Mouse (Mus musculus) activated CD4-positive, CD25-positive, alpha-beta regulatory T cell (primary cell): Measurements from ENCODE around the gene Bahcc1. TPM values are rescaled to one million over a fixed set of nuclear protein-coding genes. Genes with fewer than 3 reads are reported as not detected.

Experiments used
- polyA plus RNA-seq, 2 experiments: library from polyadenylated mRNA; unstranded; fragments of 100-300 nt; shearing (Covaris generic); gene quantifications; one replicate each; pipeline ENCODE4 v1.2.1; 2017

Bahcc1 gene
- under 1 TPM; 0.06 to 0.73 TPM for polyA plus RNA-seq

GRCm38 (mm10) chr11:120232230-120233097, at the start of gene Bahcc1:
TSS of gene Bahcc1 (plus strand) at chr11:120232947.

Other genes with a start within 250 kb of the Bahcc1 start
- gene Aatk, start 185.8 kb upstream of the Bahcc1 start, polyA plus RNA-seq = under 1 TPM in 1 of 2 experiments, not detected in 1; 0.61 TPM
- gene Cep131, start 146.1 kb upstream of the Bahcc1 start, polyA plus RNA-seq = 1 to 10 TPM; 3.6 to 7.4 TPM
- 10 to 100 TPM; 28.1 to 30.5 TPM for gene Tepsin, start 134.2 kb upstream of the Bahcc1 start, polyA plus RNA-seq
- 10 to 100 TPM; 79.0 to 98.3 TPM for gene Ndufaf8, start 134.0 kb upstream of the Bahcc1 start, polyA plus RNA-seq
- 100 to 1,000 TPM in 1 of 2 experiments, 10 to 100 TPM in 1; 68.7 to 106 TPM for gene Slc38a10, start 81.6 kb upstream of the Bahcc1 start, polyA plus RNA-seq
- 1,000 to 10,000 TPM; 1,736 to 3,573 TPM for gene Actg1, start 115.6 kb downstream of the Bahcc1 start, polyA plus RNA-seq
- gene Fscn2, start 128.6 kb downstream of the Bahcc1 start, polyA plus RNA-seq = under 1 TPM in 1 of 2 experiments, not detected in 1; 0.42 TPM
- gene Faap100, start 145.8 kb downstream of the Bahcc1 start, polyA plus RNA-seq = 10 to 100 TPM; 17.7 to 24.0 TPM
- gene Nploc4, start 204.8 kb downstream of the Bahcc1 start, polyA plus RNA-seq = 10 to 100 TPM; 29.4 to 53.4 TPM
- gene Tspan10, start 209.7 kb downstream of the Bahcc1 start, polyA plus RNA-seq = under 1 TPM in 1 of 2 experiments, not detected in 1; 0.53 TPM
- gene Pde6g, start 220.6 kb downstream of the Bahcc1 start, polyA plus RNA-seq = under 1 TPM in 1 of 2 experiments, not detected in 1; 0.63 TPM
- gene Oxld1, start 225.1 kb downstream of the Bahcc1 start, polyA plus RNA-seq = 10 to 100 TPM; 10.9 to 11.1 TPM
- gene Ccdc137, start 225.2 kb downstream of the Bahcc1 start, polyA plus RNA-seq = 10 to 100 TPM; 27.4 to 32.2 TPM
- gene Arl16, start 234.7 kb downstream of the Bahcc1 start, polyA plus RNA-seq = 10 to 100 TPM; 26.3 to 36.0 TPM